Mouse (Mus musculus) ES-E14 (cell line): Measurements from ENCODE around the gene Hcfc1r1.

ENCODE experiments used
- HCFC1 ChIP-seq: IDR thresholded peaks from 2 replicates; pipeline ENCODE4 v1.6.1; 2012; ENCODE audit warnings: low read length, inconsistent platforms, borderline replicate concordance; ENCODE audit not compliant: insufficient read depth
- MAFK ChIP-seq: IDR thresholded peaks from 2 replicates; pipeline ENCODE4 v1.6.1; 2014; ENCODE audit warnings: mild to moderate bottlenecking, low read depth, low read length, inconsistent platforms; ENCODE audit not compliant: insufficient read depth

GRCm38 (mm10) chr17:23681086-23681485 lies 7.7 kb downstream of the Hcfc1r1 start:
- TF ChIP-seq MAFK (no peak), HCFC1 (no peak)
